Mouse (Mus musculus) cortical plate, adult 2 months (tissue): ENCODE results near the gene Aaas.

Source experiments
- CTCF ChIP-seq: fragments of 200-500 bp; IDR thresholded peaks from 2 replicates; pipeline ENCODE4 v1.5.1; 2011; ENCODE audit warnings: mild to moderate bottlenecking, control low read depth, low read length; ENCODE audit not compliant: insufficient read depth; ENCODE audit errors: extremely low read depth
- POLR2A ChIP-seq: fragments of 200-500 bp; IDR thresholded peaks from 2 replicates; pipeline ENCODE4 v1.6.1; 2011; ENCODE audit warnings: mild to moderate bottlenecking, low read length, control low read depth; ENCODE audit not compliant: insufficient read depth; ENCODE audit errors: extremely low read depth

- TF ChIP-seq CTCF (no peak), POLR2A (no peak)
Observed at GRCm38 (mm10) chr15:102352177-102352576, 1.6 kb upstream of the Aaas start.
